Mouse (Mus musculus) lung, postnatal 0 days (tissue): Measurements from ENCODE around the gene Klhl12. TPM values are rescaled to one million over a fixed set of nuclear protein-coding genes. Genes with fewer than 3 reads are reported as not detected.
"Not testable (repeated sequence)": the region's sequence is repeated elsewhere in the genome, so short reads cannot be mapped to it uniquely, and the experiment has no call there.

Source experiments
- ATAC-seq: fragments of 200-750 bp; cut with Nextera tagmentation; 2 replicates; pipeline ENCODE4 v1.8.0; 2017; ENCODE audit warnings: moderate library complexity
- DNase-seq: peaks from one replicate; pipeline ENCODE4 v3.0.0-alpha.2; 2016; ENCODE audit warnings: low spot score
- H3K27ac ChIP-seq: fragments of 300-500 bp; sonication (generic); 2 replicates; pipeline ENCODE4 v1.5.1; 2014; ENCODE audit warnings: antibody characterized with exemption, mild to moderate bottlenecking, low read length, mixed read lengths
- H3K27me3 ChIP-seq: fragments of 300-500 bp; sonication (generic); replicated peaks from 2 replicates; pipeline ENCODE4 v1.6.1; 2014; ENCODE audit warnings: low read length, mixed read lengths; ENCODE audit not compliant: insufficient read depth
- H3K36me3 ChIP-seq: fragments of 300-500 bp; sonication (generic); 2 replicates; pipeline ENCODE4 v1.6.1; 2014; ENCODE audit warnings: low read length, mixed read lengths; ENCODE audit not compliant: insufficient read depth
- H3K4me1 ChIP-seq: fragments of 300-500 bp; sonication (generic); 2 replicates; pipeline ENCODE4 v1.6.1; 2014; ENCODE audit warnings: antibody characterized with exemption, low read depth, low read length, mixed read lengths; ENCODE audit not compliant: insufficient read depth
- H3K4me2 ChIP-seq: fragments of 300-500 bp; sonication (generic); replicated peaks from 2 replicates; pipeline ENCODE4 v1.6.1; 2014; ENCODE audit warnings: low read depth, mild to moderate bottlenecking, low read length, moderate library complexity, mixed read lengths
- H3K4me3 ChIP-seq: fragments of 300-500 bp; sonication (generic); 2 replicates; pipeline ENCODE4 v1.5.1; 2014; ENCODE audit warnings: low read depth, low read length
- H3K9ac ChIP-seq: fragments of 300-500 bp; sonication (generic); replicated peaks from 2 replicates; pipeline ENCODE4 v1.6.1; 2014; ENCODE audit warnings: low read depth, mild to moderate bottlenecking
- H3K9me3 ChIP-seq: fragments of 300-500 bp; sonication (generic); 2 replicates; pipeline ENCODE4 v1.6.1; 2016; ENCODE audit warnings: low read length, mixed read lengths
- CTCF ChIP-seq: IDR thresholded peaks from 2 replicates; pipeline ENCODE4 v1.5.1; 2016; ENCODE audit warnings: antibody characterized with exemption, mild to moderate bottlenecking
- EP300 ChIP-seq: IDR thresholded peaks from 2 replicates; pipeline ENCODE4 v1.6.1; 2016; ENCODE audit warnings: antibody characterized with exemption, mild to moderate bottlenecking, control low read depth
- WGBS: fragments of 180-500 bp; shearing (Covaris S2); extraction: QIAGEN DNeasy Blood & Tissue Kit; methylation state at CpG from one replicate; pipeline ENCODE4 v1.1.7; 2014; 5-methylcytosine and 5-hydroxymethylcytosine counted together
- polyA plus RNA-seq: library from polyadenylated mRNA; unstranded; fragments of >200 nt; fragmentation: Nextera tagmentation; extraction: Ambion mirVana; gene quantifications from 2 replicates; pipeline ENCODE4 v1.2.1, GENCODE M21; 2015

Gene Klhl12
- polyA plus RNA-seq, 1 experiment from 2014 or later = 11.3 TPM

GRCm38 (mm10) chr1:134423911-134424310 lies 31.4 kb upstream of the Klhl12 start:
- no peak overlapping the region for H3K9ac ChIP-seq
- no peak for ATAC-seq

GRCm38 (mm10) chr1:134426289-134426688 lies 29.0 kb upstream of the Klhl12 start:
- ATAC-seq (no peak), DNase-seq (no peak)
- Histone ChIP-seq H3K4me2 (no peak overlapping the region), H3K36me3 (peaks cover 48% of the 10 kb centered on the region), H3K27ac (no peak overlapping the region), H3K27me3 (no peaks in the 10 kb centered on the region), H3K9me3 (no peaks in the 10 kb centered on the region), H3K4me3 (no peak overlapping the region), H3K4me1 (no peaks in the 10 kb centered on the region; the same call in 1 of the 2 replicates), H3K9ac (no peak overlapping the region)
- TF ChIP-seq CTCF (no peak), EP300 (no peak)
- WGBS = 60% methylated on average over 5 of the region's 5 CpGs

More at GRCm38 (mm10) chr1:134423911-134424310, 31.4 kb upstream of the Klhl12 start:
- peaks cover 43% of the 10 kb centered on the region for H3K36me3 ChIP-seq
- no peak overlapping the region for H3K27ac ChIP-seq
- H3K27me3 ChIP-seq = no peaks in the 10 kb centered on the region
- no peak overlapping the region for H3K4me2 ChIP-seq
- peaks cover 16% of the 10 kb centered on the region; the same call in 1 of the 2 replicates for H3K4me1 ChIP-seq
- H3K9me3 ChIP-seq = no peaks in the 10 kb centered on the region
- H3K4me3 ChIP-seq = no peak overlapping the region
- no peak for DNase-seq
- TF ChIP-seq EP300 = no peak
- TF ChIP-seq CTCF = no peak
- WGBS = 54% methylated on average over 10 of the region's 10 CpGs

GRCm38 (mm10) chr1:134433002-134433401 lies 22.3 kb upstream of the Klhl12 start:
- WGBS = 70% methylated on average over 10 of the region's 10 CpGs
- no peaks in the 10 kb centered on the region for H3K9me3 ChIP-seq
- H3K27ac ChIP-seq = no peak overlapping the region
- H3K9ac ChIP-seq = no peak overlapping the region
- ATAC-seq (no peak), DNase-seq (no peak)
- TF ChIP-seq EP300 = no peak
- TF ChIP-seq CTCF = no peak
- H3K36me3 ChIP-seq = peaks cover 26% of the 10 kb centered on the region
- H3K4me3 ChIP-seq = no peak overlapping the region
- H3K4me2 ChIP-seq = no peak overlapping the region
- no peaks in the 10 kb centered on the region for H3K27me3 ChIP-seq
- H3K4me1 ChIP-seq = no peaks in the 10 kb centered on the region

GRCm38 (mm10) chr1:134433473-134433872 lies 21.9 kb upstream of the Klhl12 start:
- DNase-seq = no peak
- Histone ChIP-seq H3K27ac (no peak overlapping the region), H3K9ac (no peak overlapping the region), H3K9me3 (no peaks in the 10 kb centered on the region), H3K36me3 (peaks cover 22% of the 10 kb centered on the region), H3K4me1 (no peaks in the 10 kb centered on the region), H3K4me2 (no peak overlapping the region), H3K4me3 (no peak overlapping the region), H3K27me3 (no peaks in the 10 kb centered on the region)
- TF ChIP-seq EP300 (no peak), CTCF (no peak)
- ATAC-seq = no peak
- WGBS = 84% methylated on average over 4 of the region's 4 CpGs

- 34% methylated on average over 4 of the region's 4 CpGs for WGBS
- no peak overlapping the region for H3K9ac ChIP-seq
- ATAC-seq (no peak), DNase-seq (peak; percentile 79)
- no peaks in the 10 kb centered on the region for H3K4me1 ChIP-seq
- H3K27ac ChIP-seq = no peak overlapping the region
- no peak overlapping the region for H3K4me2 ChIP-seq
- H3K9me3 ChIP-seq = no peaks in the 10 kb centered on the region
- H3K4me3 ChIP-seq = no peak overlapping the region
- TF ChIP-seq CTCF (peak; percentile 63), EP300 (no peak)
- H3K27me3 ChIP-seq = no peaks in the 10 kb centered on the region
- peaks cover 21% of the 10 kb centered on the region for H3K36me3 ChIP-seq
Measured at GRCm38 (mm10) chr1:134435414-134435813, 19.9 kb upstream of the Klhl12 start.

DNA sequence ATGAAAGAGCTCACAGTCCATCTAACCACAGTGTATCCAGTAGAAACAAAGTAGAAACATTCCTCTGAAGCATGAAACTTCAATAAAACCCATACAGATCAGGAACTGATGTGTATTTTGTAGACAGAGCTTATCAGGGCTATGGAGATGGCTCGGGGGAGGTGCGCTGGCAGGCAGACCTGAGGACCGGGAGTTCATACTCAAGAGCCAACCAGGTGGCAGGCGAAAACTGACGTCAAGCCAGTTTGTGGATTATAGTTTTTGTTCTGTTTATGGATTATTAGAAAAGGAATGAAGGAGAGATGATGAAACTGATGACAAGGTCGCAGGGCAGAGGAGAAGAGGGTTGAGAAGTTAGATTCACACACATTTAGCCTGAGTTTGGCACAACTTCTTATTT lies 14.9 kb upstream of the Klhl12 start:
- Histone ChIP-seq H3K36me3 (no peaks in the 10 kb centered on the region), H3K4me3 (no peak overlapping the region), H3K9ac (no peak overlapping the region), H3K4me2 (no peak overlapping the region), H3K27ac (no peak overlapping the region), H3K27me3 (no peaks in the 10 kb centered on the region), H3K4me1 (no peaks in the 10 kb centered on the region), H3K9me3 (no peaks in the 10 kb centered on the region)
- ATAC-seq (no peak), DNase-seq (no peak)
- 63% methylated on average over 6 of the region's 6 CpGs for WGBS
- TF ChIP-seq EP300 (no peak), CTCF (no peak)

DNA sequence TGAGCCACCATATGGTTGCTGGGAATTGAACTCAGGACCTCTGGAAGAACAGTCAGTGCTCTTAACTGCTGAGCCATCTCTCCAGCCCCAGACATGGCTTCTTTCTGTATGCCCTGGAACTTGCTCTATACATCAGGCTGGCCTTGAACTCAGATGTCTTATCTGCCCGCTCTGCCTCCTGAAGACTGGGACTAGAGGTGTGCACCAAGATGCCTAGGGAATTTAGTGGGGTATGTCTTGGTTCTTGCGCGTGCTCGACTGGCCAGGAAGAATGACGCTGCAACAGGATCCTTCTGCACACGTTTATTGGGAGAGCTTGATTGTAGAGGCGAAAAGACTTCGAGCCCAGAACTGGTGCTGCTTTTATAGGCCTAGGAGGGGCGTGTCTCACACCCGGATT lies 13.6 kb upstream of the Klhl12 start:
- H3K4me1 ChIP-seq, H3K4me3 ChIP-seq, H3K4me2 ChIP-seq, DNase-seq, H3K27me3 ChIP-seq, H3K27ac ChIP-seq, H3K9me3 ChIP-seq, ATAC-seq, H3K9ac ChIP-seq, H3K36me3 ChIP-seq: not testable (repeated sequence)
- 95% methylated on average over 6 of the region's 10 CpGs for WGBS
